Mouse (Mus musculus): ENCODE data around the gene Xrn1. TPM values are rescaled to one million over a fixed set of nuclear protein-coding genes. Genes with fewer than 3 reads are reported as not detected.
"Not testable (repeated sequence)": the region's sequence is repeated elsewhere in the genome, so short reads cannot be mapped to it uniquely, and the experiment has no call there.

The Xrn1 gene
- polyA plus RNA-seq, 1 experiment from 2014 or later: 15.3 TPM

GRCm38 (mm10) chr9:96063803-96064475 lies 109.4 kb downstream of the Xrn1 start:
- no peak for ATAC-seq (ENCODE audit: insufficient read depth, low FRiP score)
- no peak overlapping the region for H3K27ac ChIP-seq (ENCODE audit: low read length)

GRCm38 (mm10) chr9:96067507-96067906 lies 112.9 kb downstream of the Xrn1 start:
- ATAC-seq (ENCODE audit: insufficient read depth, low FRiP score): no peak
- Histone ChIP-seq H3K36me3 (ENCODE audit: control insufficient read depth, insufficient read depth, low read length) (no peaks in the 10 kb centered on the region), H3K4me3 (replicated peaks; ENCODE audit: low read length) (no peak overlapping the region), H3K4me1 (ENCODE audit: control insufficient read depth, insufficient read depth, low read length) (no peaks in the 10 kb centered on the region), H3K9ac (ENCODE audit: low read length) (no peak overlapping the region), H3K27ac (ENCODE audit: low read length) (no peak overlapping the region), H3K9me3 (replicated peaks; ENCODE audit: control insufficient read depth, low read length) (no peaks in the 10 kb centered on the region), H3K4me2 (ENCODE audit: low read depth, low read length) (no peak overlapping the region), H3K27me3 (ENCODE audit: control insufficient read depth, insufficient read depth, low read length) (no peaks in the 10 kb centered on the region)
- WGBS: 63% methylated on average over 2 of the region's 2 CpGs

More at GRCm38 (mm10) chr9:96063803-96064475, 109.4 kb downstream of the Xrn1 start:
- Histone ChIP-seq H3K4me1 (ENCODE audit: control insufficient read depth, insufficient read depth, low read length) (no peaks in the 10 kb centered on the region), H3K9ac (ENCODE audit: low read length) (no peak overlapping the region), H3K27me3 (ENCODE audit: control insufficient read depth, insufficient read depth, low read length) (no peaks in the 10 kb centered on the region), H3K36me3 (ENCODE audit: control insufficient read depth, insufficient read depth, low read length) (no peaks in the 10 kb centered on the region), H3K9me3 (replicated peaks; ENCODE audit: control insufficient read depth, low read length) (no peaks in the 10 kb centered on the region), H3K4me3 (replicated peaks; ENCODE audit: low read length) (no peak overlapping the region), H3K4me2 (ENCODE audit: low read depth, low read length) (no peak overlapping the region)
- WGBS: 65% methylated on average over 5 of the region's 5 CpGs

GRCm38 (mm10) chr9:96078752-96079315 lies 124.3 kb downstream of the Xrn1 start:
- 69% methylated on average over 13 of the region's 13 CpGs for WGBS
- Histone ChIP-seq H3K4me1 (ENCODE audit: control insufficient read depth, insufficient read depth, low read length) (no peaks in the 10 kb centered on the region), H3K36me3 (ENCODE audit: control insufficient read depth, insufficient read depth, low read length) (no peaks in the 10 kb centered on the region), H3K9ac (ENCODE audit: low read length) (no peak overlapping the region), H3K4me3 (replicated peaks; ENCODE audit: low read length) (no peak overlapping the region), H3K9me3 (replicated peaks; ENCODE audit: control insufficient read depth, low read length) (no peaks in the 10 kb centered on the region), H3K27ac (ENCODE audit: low read length) (no peak overlapping the region), H3K27me3 (ENCODE audit: control insufficient read depth, insufficient read depth, low read length) (no peaks in the 10 kb centered on the region), H3K4me2 (ENCODE audit: low read depth, low read length) (no peak overlapping the region)
- no peak for ATAC-seq (ENCODE audit: insufficient read depth, low FRiP score)

GRCm38 (mm10) chr9:96085293-96085692 lies 130.7 kb downstream of the Xrn1 start:
- Histone ChIP-seq H3K36me3 (ENCODE audit: control insufficient read depth, insufficient read depth, low read length) (no peaks in the 10 kb centered on the region), H3K27me3 (ENCODE audit: control insufficient read depth, insufficient read depth, low read length) (no peaks in the 10 kb centered on the region), H3K4me1 (ENCODE audit: control insufficient read depth, insufficient read depth, low read length) (no peaks in the 10 kb centered on the region), H3K9ac (ENCODE audit: low read length) (no peak overlapping the region), H3K4me2 (ENCODE audit: low read depth, low read length) (no peak overlapping the region), H3K4me3 (replicated peaks; ENCODE audit: low read length) (no peak overlapping the region), H3K27ac (ENCODE audit: low read length) (no peak overlapping the region), H3K9me3 (replicated peaks; ENCODE audit: control insufficient read depth, low read length) (no peaks in the 10 kb centered on the region)
- WGBS: 74% methylated on average over 6 of the region's 6 CpGs
- no peak for ATAC-seq (ENCODE audit: insufficient read depth, low FRiP score)

- Histone ChIP-seq H3K27ac (ENCODE audit: low read length) (no peak overlapping the region), H3K9ac (ENCODE audit: low read length) (no peak overlapping the region), H3K4me3 (replicated peaks; ENCODE audit: low read length) (no peak overlapping the region), H3K4me2 (ENCODE audit: low read depth, low read length) (no peak overlapping the region), H3K27me3 (ENCODE audit: control insufficient read depth, insufficient read depth, low read length) (no peaks in the 10 kb centered on the region), H3K36me3 (ENCODE audit: control insufficient read depth, insufficient read depth, low read length) (no peaks in the 10 kb centered on the region), H3K9me3 (replicated peaks; ENCODE audit: control insufficient read depth, low read length) (no peaks in the 10 kb centered on the region), H3K4me1 (ENCODE audit: control insufficient read depth, insufficient read depth, low read length) (no peaks in the 10 kb centered on the region)
- ATAC-seq (ENCODE audit: insufficient read depth, low FRiP score): no peak
- WGBS: 78% methylated on average over 2 of the region's 2 CpGs
These were observed 133.1 kb downstream of the Xrn1 start for GRCm38 (mm10) chr9:96087671-96088070.

GRCm38 (mm10) chr9:96088456-96088855 lies 133.9 kb downstream of the Xrn1 start:
- ATAC-seq (ENCODE audit: insufficient read depth, low FRiP score); H3K4me1 ChIP-seq (ENCODE audit: control insufficient read depth, insufficient read depth, low read length); H3K4me3 ChIP-seq (replicated peaks; ENCODE audit: low read length); H3K36me3 ChIP-seq (ENCODE audit: control insufficient read depth, insufficient read depth, low read length); H3K27ac ChIP-seq (ENCODE audit: low read length); H3K27me3 ChIP-seq (ENCODE audit: control insufficient read depth, insufficient read depth, low read length); H3K9ac ChIP-seq (ENCODE audit: low read length); H3K9me3 ChIP-seq (replicated peaks; ENCODE audit: control insufficient read depth, low read length); H3K4me2 ChIP-seq (ENCODE audit: low read depth, low read length): not testable (repeated sequence)
- WGBS: 84% methylated on average over 3 of the region's 3 CpGs

GRCm38 (mm10) chr9:96092637-96093036 lies 138.1 kb downstream of the Xrn1 start:
- H3K4me2 ChIP-seq (ENCODE audit: low read depth, low read length); ATAC-seq (ENCODE audit: insufficient read depth, low FRiP score); H3K27me3 ChIP-seq (ENCODE audit: control insufficient read depth, insufficient read depth, low read length); H3K9ac ChIP-seq (ENCODE audit: low read length); H3K4me1 ChIP-seq (ENCODE audit: control insufficient read depth, insufficient read depth, low read length); H3K9me3 ChIP-seq (replicated peaks; ENCODE audit: control insufficient read depth, low read length); H3K4me3 ChIP-seq (replicated peaks; ENCODE audit: low read length); H3K36me3 ChIP-seq (ENCODE audit: control insufficient read depth, insufficient read depth, low read length); H3K27ac ChIP-seq (ENCODE audit: low read length): not testable (repeated sequence)
- 85% methylated on average over 10 of the region's 10 CpGs for WGBS

GRCm38 (mm10) chr9:96093221-96093620 lies 138.7 kb downstream of the Xrn1 start:
- no peak for ATAC-seq (ENCODE audit: insufficient read depth, low FRiP score)
- WGBS: 97% methylated on average over 1 of the region's 1 CpGs

GRCm38 (mm10) chr9:96094341-96094740 lies 139.8 kb downstream of the Xrn1 start:
- 54% methylated on average over 1 of the region's 1 CpGs for WGBS

More at GRCm38 (mm10) chr9:96093221-96093620, 138.7 kb downstream of the Xrn1 start:
- Histone ChIP-seq H3K27ac (ENCODE audit: low read length) (no peak overlapping the region), H3K36me3 (ENCODE audit: control insufficient read depth, insufficient read depth, low read length) (no peaks in the 10 kb centered on the region), H3K27me3 (ENCODE audit: control insufficient read depth, insufficient read depth, low read length) (no peaks in the 10 kb centered on the region), H3K9ac (ENCODE audit: low read length) (no peak overlapping the region), H3K4me3 (replicated peaks; ENCODE audit: low read length) (no peak overlapping the region), H3K9me3 (replicated peaks; ENCODE audit: control insufficient read depth, low read length) (peaks cover 2% of the 10 kb centered on the region; the same call in 1 of the 2 replicates), H3K4me2 (ENCODE audit: low read depth, low read length) (no peak overlapping the region), H3K4me1 (ENCODE audit: control insufficient read depth, insufficient read depth, low read length) (no peaks in the 10 kb centered on the region)

More at GRCm38 (mm10) chr9:96094341-96094740, 139.8 kb downstream of the Xrn1 start:
- Histone ChIP-seq H3K27ac (ENCODE audit: low read length) (no peak overlapping the region), H3K27me3 (ENCODE audit: control insufficient read depth, insufficient read depth, low read length) (no peaks in the 10 kb centered on the region), H3K36me3 (ENCODE audit: control insufficient read depth, insufficient read depth, low read length) (no peaks in the 10 kb centered on the region), H3K4me1 (ENCODE audit: control insufficient read depth, insufficient read depth, low read length) (no peaks in the 10 kb centered on the region), H3K4me2 (ENCODE audit: low read depth, low read length) (no peak overlapping the region), H3K4me3 (replicated peaks; ENCODE audit: low read length) (no peak overlapping the region), H3K9ac (ENCODE audit: low read length) (no peak overlapping the region), H3K9me3 (replicated peaks; ENCODE audit: control insufficient read depth, low read length) (peaks cover 2% of the 10 kb centered on the region; the same call in 1 of the 2 replicates)
- ATAC-seq (ENCODE audit: insufficient read depth, low FRiP score): no peak
